Mouse (Mus musculus) T-cell, adult 66 days (primary cell): ENCODE measurements around the gene Lpcat1. TPM values are rescaled to one million over a fixed set of nuclear protein-coding genes. Genes with fewer than 3 reads are reported as not detected.

Experiments
- total RNA-seq, 2 experiments: library from RNA; stranded (reverse); gene quantifications; 3 replicates in 1 of 2; 4 replicates in 1 of 2; pipeline ENCODE4 v1.2.4; 2023

The Lpcat1 gene
- 10 to 100 TPM; 25.7 to 40.5 TPM for total RNA-seq

GRCm38 (mm10) chr13:73467034-73467420 lies at the start of gene Lpcat1:
Lpcat1 (plus strand) TSS chr13:73467197.

DNA sequence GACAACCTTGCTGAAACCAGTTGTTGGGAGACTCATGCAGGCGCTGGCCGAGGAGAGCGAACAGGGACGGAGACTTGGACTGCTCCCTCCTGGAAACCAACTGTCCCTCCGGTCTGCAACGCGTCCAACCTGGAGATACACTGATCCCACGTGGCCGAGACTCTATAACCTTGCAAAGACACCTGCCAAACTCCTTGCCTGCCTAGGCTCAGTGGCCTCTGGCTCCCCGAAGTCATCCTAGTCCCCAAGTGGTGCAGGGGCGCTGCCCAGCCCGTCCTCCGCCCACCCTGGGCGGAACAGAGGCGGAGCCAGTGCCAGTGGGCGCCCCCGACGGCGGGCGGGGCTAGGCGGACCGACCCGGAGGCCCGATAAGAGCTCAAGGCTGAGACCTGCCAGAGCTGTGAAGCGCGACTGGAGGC lies 69.4 kb downstream of the Lpcat1 start, which contains the start of gene Slc6a3:
Gene Slc6a3, plus strand, starts transcription at position 345 of the 419 bp plus-strand sequence.

Other genes starting within 250 kb of the Lpcat1 start
- not detected for gene Irx4, start 206.7 kb upstream of the Lpcat1 start, total RNA-seq
- gene Mrpl36, start 138.7 kb upstream of the Lpcat1 start, total RNA-seq = 10 to 100 TPM; 25.9 to 31.2 TPM
- gene Ndufs6, start 138.7 kb upstream of the Lpcat1 start, total RNA-seq = 10 to 100 TPM; 69.3 to 69.9 TPM
- not detected for gene Slc6a3, start 69.5 kb downstream of the Lpcat1 start, total RNA-seq
- 100 to 1,000 TPM; 126 to 129 TPM for gene Clptm1l, start 136.8 kb downstream of the Lpcat1 start, total RNA-seq
- 1 to 10 TPM; 6.5 to 7.0 TPM for gene Tert, start 159.7 kb downstream of the Lpcat1 start, total RNA-seq
- 1 to 10 TPM; 1.4 to 2.9 TPM for gene Slc6a18, start 210.8 kb downstream of the Lpcat1 start, total RNA-seq
- gene Slc6a19, start 237.7 kb downstream of the Lpcat1 start, total RNA-seq = 10 to 100 TPM; 66.0 to 76.3 TPM